Mouse (Mus musculus): ENCODE data around the gene Ndufb4. TPM values are rescaled to one million over a fixed set of nuclear protein-coding genes. Genes with fewer than 3 reads are reported as not detected.

The Ndufb4 gene
- total and polyA plus RNA-seq, 3 experiments: 162 to 216 (median 188) TPM

DNA sequence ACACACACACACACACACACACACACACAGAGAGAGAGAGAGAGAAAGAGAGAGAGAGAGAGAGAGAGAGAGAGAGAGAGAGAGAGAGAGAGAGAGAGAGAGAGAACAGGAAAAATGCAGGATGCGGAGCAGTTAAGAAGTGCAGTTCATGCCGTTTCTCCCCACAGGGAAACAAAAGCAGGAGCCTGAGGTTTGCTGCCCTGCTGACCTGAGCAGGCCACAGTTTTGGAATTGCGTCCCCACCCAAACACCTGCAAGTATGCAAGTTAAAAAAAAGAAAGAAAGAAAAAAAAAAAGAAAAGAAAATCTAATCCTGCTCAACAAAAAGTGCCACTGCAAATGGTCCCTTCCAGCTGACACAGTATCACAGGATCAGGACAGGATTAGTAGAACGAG lies 22.4 kb upstream of the Ndufb4 start:
- 51% methylated on average over 4 of the region's 4 CpGs for WGBS
- Histone ChIP-seq H3K36me3 (ENCODE audit: control insufficient read depth, insufficient read depth, low read length) (no peaks in the 10 kb centered on the region), H3K27me3 (ENCODE audit: control insufficient read depth, insufficient read depth, low read length) (no peaks in the 10 kb centered on the region), H3K4me3 (no peak overlapping the region), H3K4me1 (ENCODE audit: control insufficient read depth, insufficient read depth, low read length) (no peaks in the 10 kb centered on the region), H3K79me2 (replicated peaks; ENCODE audit: control insufficient read depth, insufficient read depth, low read length) (no peaks in the 10 kb centered on the region), H3K27ac (no peak overlapping the region), H3K9ac (ENCODE audit: low read depth, low read length) (no peak overlapping the region)
- no peak for TF ChIP-seq EP300 (IDR thresholded peaks at IDR 0.05; ENCODE audit: insufficient read depth, low read depth, low read length)
- no peak for TF ChIP-seq CTCF (IDR thresholded peaks at IDR 0.05)
- TF ChIP-seq POLR2A (IDR thresholded peaks at IDR 0.05; ENCODE audit: insufficient read depth, low read depth, low read length): no peak
- intact Hi-C loops (cut with DNase I): no loop called here
- DNase-seq: no peak

DNA sequence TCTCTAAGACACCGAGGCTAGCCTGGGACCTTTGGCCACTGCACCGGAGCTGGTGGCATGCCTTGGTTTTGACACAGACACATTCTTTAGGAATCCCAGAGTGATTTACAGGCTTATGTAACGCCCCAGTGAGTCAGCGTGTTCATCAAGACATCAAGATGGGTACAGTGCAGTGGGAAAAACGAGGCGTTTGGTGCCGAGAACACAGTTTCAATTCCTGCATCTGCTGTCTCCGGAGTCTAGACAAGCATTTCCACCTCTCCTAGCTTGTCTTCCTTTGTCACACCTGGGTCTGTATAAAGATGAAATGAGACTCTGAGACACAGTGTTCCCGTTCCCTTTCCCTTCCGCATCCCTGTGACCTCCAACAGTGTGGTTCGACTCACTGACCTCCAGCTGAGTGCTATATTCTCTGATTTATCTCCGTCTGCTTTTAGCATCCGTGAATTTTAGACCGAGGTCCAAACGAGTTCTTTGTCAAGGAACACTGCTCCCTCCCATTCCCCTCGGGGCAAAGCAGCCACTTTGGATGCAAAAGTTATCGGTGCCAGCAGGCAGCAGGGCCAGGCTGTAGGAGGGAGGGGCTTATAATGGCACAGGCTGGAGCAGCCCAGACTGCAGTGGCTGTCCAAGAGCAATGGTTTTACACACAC lies 21.9 kb upstream of the Ndufb4 start:
- H3K79me2 ChIP-seq (replicated peaks; ENCODE audit: control insufficient read depth, insufficient read depth, low read length): no peaks in the 10 kb centered on the region
- no peak overlapping the region for H3K4me3 ChIP-seq
- WGBS: 52% methylated on average over 17 of the region's 17 CpGs
- no peaks in the 10 kb centered on the region for H3K27me3 ChIP-seq (ENCODE audit: control insufficient read depth, insufficient read depth, low read length)
- no peak for DNase-seq
- no peaks in the 10 kb centered on the region for H3K36me3 ChIP-seq (ENCODE audit: control insufficient read depth, insufficient read depth, low read length)
- no peak overlapping the region for H3K27ac ChIP-seq
- intact Hi-C loops (cut with DNase I): no loop called here
- TF ChIP-seq CTCF (IDR thresholded peaks at IDR 0.05) (no peak), EP300 (IDR thresholded peaks at IDR 0.05; ENCODE audit: insufficient read depth, low read depth, low read length) (no peak), POLR2A (IDR thresholded peaks at IDR 0.05; ENCODE audit: insufficient read depth, low read depth, low read length) (no peak)
- H3K9ac ChIP-seq (ENCODE audit: low read depth, low read length): no peak overlapping the region
- H3K4me1 ChIP-seq (ENCODE audit: control insufficient read depth, insufficient read depth, low read length): no peaks in the 10 kb centered on the region

- Histone ChIP-seq H3K4me1 (ENCODE audit: control insufficient read depth, insufficient read depth, low read length) (no peaks in the 10 kb centered on the region), H3K27me3 (ENCODE audit: control insufficient read depth, insufficient read depth, low read length) (no peaks in the 10 kb centered on the region), H3K9ac (ENCODE audit: low read depth, low read length) (no peak overlapping the region), H3K27ac (no peak overlapping the region), H3K79me2 (replicated peaks; ENCODE audit: control insufficient read depth, insufficient read depth, low read length) (no peaks in the 10 kb centered on the region), H3K36me3 (ENCODE audit: control insufficient read depth, insufficient read depth, low read length) (no peaks in the 10 kb centered on the region), H3K4me3 (no peak overlapping the region)
- WGBS: 93% methylated on average over 5 of the region's 5 CpGs
- intact Hi-C loops (cut with DNase I): no loop called here
- no peak for DNase-seq
- TF ChIP-seq EP300 (IDR thresholded peaks at IDR 0.05; ENCODE audit: insufficient read depth, low read depth, low read length): no peak
- no peak for TF ChIP-seq CTCF (IDR thresholded peaks at IDR 0.05)
- TF ChIP-seq POLR2A (IDR thresholded peaks at IDR 0.05; ENCODE audit: insufficient read depth, low read depth, low read length): no peak
Measured at GRCm38 (mm10) chr16:37675326-37675725, 21.1 kb upstream of the Ndufb4 start.

- Histone ChIP-seq H3K79me2 (replicated peaks; ENCODE audit: control insufficient read depth, insufficient read depth, low read length) (no peaks in the 10 kb centered on the region), H3K4me3 (no peak overlapping the region), H3K9ac (ENCODE audit: low read depth, low read length) (no peak overlapping the region), H3K27ac (no peak overlapping the region), H3K36me3 (ENCODE audit: control insufficient read depth, insufficient read depth, low read length) (no peaks in the 10 kb centered on the region), H3K27me3 (ENCODE audit: control insufficient read depth, insufficient read depth, low read length) (no peaks in the 10 kb centered on the region), H3K4me1 (ENCODE audit: control insufficient read depth, insufficient read depth, low read length) (no peaks in the 10 kb centered on the region)
- 26% methylated on average over 4 of the region's 4 CpGs for WGBS
- intact Hi-C loops (cut with DNase I): no loop called here
- no peak for DNase-seq
- TF ChIP-seq EP300 (IDR thresholded peaks at IDR 0.05; ENCODE audit: insufficient read depth, low read depth, low read length) (no peak), CTCF (IDR thresholded peaks at IDR 0.05) (no peak), POLR2A (IDR thresholded peaks at IDR 0.05; ENCODE audit: insufficient read depth, low read depth, low read length) (no peak)
Measured at GRCm38 (mm10) chr16:37670666-37671283, 16.5 kb upstream of the Ndufb4 start.

- no peaks in the 10 kb centered on the region for H3K79me2 ChIP-seq (replicated peaks; ENCODE audit: control insufficient read depth, insufficient read depth, low read length)
- no peaks in the 10 kb centered on the region for H3K27me3 ChIP-seq (ENCODE audit: control insufficient read depth, insufficient read depth, low read length)
- H3K4me3 ChIP-seq: no peak overlapping the region
- TF ChIP-seq CTCF (IDR thresholded peaks at IDR 0.05): no peak
- TF ChIP-seq POLR2A (IDR thresholded peaks at IDR 0.05; ENCODE audit: insufficient read depth, low read depth, low read length): no peak
- no peak for TF ChIP-seq EP300 (IDR thresholded peaks at IDR 0.05; ENCODE audit: insufficient read depth, low read depth, low read length)
- no peaks in the 10 kb centered on the region for H3K4me1 ChIP-seq (ENCODE audit: control insufficient read depth, insufficient read depth, low read length)
- H3K9ac ChIP-seq (ENCODE audit: low read depth, low read length): no peak overlapping the region
- intact Hi-C loops (cut with DNase I): no loop called here
- 62% methylated on average over 5 of the region's 5 CpGs for WGBS
- H3K27ac ChIP-seq: no peak overlapping the region
- H3K36me3 ChIP-seq (ENCODE audit: control insufficient read depth, insufficient read depth, low read length): no peaks in the 10 kb centered on the region
- no peak for DNase-seq
Measured at GRCm38 (mm10) chr16:37665394-37665935, 11.2 kb upstream of the Ndufb4 start.

Data from heart, adult 2 months (tissue).